Mouse (Mus musculus): ENCODE measurements at regions not wholly inside any gene's neighbourhood (a gene's known extent, or its start where the extent isn't known, plus 50 kb on each side); places are given as distances from the start of the nearest gene placed in this dataset.

DNA sequence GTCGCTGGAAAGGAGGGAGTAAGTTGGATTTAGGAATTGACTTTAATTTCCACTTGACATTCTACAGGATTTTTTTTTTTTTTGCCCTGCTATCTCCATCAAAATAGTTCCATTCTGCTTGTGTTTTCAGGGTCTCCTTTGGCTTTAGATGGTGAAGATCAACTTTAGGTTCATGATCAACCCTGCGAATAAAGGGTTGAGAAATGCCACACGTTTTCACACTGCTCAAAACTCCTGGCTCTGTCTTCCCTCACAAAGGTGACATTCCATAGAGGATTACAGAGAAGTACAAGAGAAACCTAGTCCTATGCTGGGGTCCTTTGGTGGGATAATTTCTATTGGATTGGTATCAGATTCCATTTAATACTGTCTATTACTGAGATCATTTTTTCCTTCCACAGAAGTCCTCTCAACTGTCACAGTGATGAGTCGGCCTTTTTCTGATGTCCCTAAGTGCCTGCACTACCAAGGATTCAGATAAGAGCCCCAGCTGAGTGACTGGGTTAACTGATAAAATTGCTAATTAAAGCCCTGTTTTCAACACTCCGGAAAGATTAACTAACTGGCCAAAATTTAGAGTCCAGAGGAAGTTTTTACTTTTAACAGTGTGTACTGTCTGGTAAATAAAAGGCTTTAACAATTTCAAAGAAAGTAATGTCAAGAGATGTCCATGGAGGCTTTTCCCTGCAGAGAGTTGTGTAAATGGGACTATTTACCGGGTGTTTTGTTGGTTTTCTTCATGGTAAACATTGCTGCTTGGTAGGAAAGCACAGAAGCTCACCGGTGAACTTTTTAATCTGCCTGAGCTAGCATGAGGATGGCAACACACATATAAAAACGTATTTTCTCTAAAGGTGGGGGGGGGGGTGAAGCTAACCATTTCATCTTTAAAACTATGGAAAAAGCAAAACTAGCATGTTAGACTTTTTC lies 196.0 kb upstream of the Paip1 start:
- H3K27me3 ChIP-seq (ENCODE audit: control insufficient read depth, insufficient read depth, low read length) = no peaks in the 10 kb centered on the region
- no peak overlapping the region for H3K27ac ChIP-seq (ENCODE audit: insufficient read depth, low read depth, low read length)
- no peak for TF ChIP-seq POLR2A (IDR thresholded peaks at IDR 0.05; ENCODE audit: low read depth, low read length)
- no peaks in the 10 kb centered on the region for H3K4me1 ChIP-seq (ENCODE audit: control insufficient read depth, insufficient read depth, insufficient read length, low read length)
- 40% methylated on average over 8 of the region's 8 CpGs for WGBS
- H3K36me3 ChIP-seq (ENCODE audit: control insufficient read depth, insufficient read depth, low read length) = no peaks in the 10 kb centered on the region
- H3K4me3 ChIP-seq (ENCODE audit: low read depth, low read length) = no peak overlapping the region

DNA sequence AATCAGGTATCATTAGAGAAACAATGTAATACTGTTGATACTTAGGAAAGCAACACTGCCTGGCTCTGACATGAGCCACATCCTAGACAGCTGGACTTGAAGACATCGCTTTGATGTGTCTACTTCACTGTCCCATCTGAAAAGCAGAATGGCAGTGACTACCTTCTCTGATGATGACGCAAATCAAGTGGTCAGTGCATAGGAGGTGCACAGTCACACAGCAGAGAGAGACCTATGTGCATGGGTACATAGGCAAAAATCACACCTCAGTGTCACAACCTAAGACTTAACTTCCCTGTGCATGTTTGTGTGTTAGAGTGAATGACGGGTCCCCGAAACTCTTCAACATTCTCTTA lies 195.4 kb upstream of the Paip1 start:
- Histone ChIP-seq H3K27me3 (ENCODE audit: control insufficient read depth, insufficient read depth, low read length) (no peaks in the 10 kb centered on the region), H3K4me3 (ENCODE audit: low read depth, low read length) (no peak overlapping the region), H3K4me1 (ENCODE audit: control insufficient read depth, insufficient read depth, insufficient read length, low read length) (no peaks in the 10 kb centered on the region), H3K27ac (ENCODE audit: insufficient read depth, low read depth, low read length) (no peak overlapping the region), H3K36me3 (ENCODE audit: control insufficient read depth, insufficient read depth, low read length) (no peaks in the 10 kb centered on the region)
- 92% methylated on average over 4 of the region's 4 CpGs for WGBS
- TF ChIP-seq CTCF (IDR thresholded peaks at IDR 0.05; ENCODE audit: extremely low read depth, insufficient read length, insufficient replicate concordance, low read depth, low read length) = no peak
- TF ChIP-seq POLR2A (IDR thresholded peaks at IDR 0.05; ENCODE audit: low read depth, low read length) = no peak

DNA sequence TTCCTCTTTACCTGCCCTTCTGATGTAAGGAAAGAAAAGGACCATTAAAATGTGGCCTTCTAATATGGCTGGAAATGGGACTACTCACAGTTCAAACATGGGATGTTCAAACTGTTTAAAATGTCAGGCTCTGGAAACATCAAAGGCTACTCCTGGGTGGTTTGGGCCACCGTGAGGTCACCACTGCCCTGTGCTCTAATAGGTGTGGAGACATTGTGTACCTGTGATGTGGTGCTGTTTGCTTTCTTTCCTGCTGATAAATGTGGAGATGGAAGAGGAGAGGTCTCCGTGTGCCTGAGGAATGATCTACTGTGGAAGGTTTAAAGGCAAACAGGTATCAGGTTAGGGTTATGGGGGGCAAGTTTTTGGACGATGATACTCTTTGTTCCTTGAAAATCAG lies 194.5 kb upstream of the Paip1 start:
- no peaks in the 10 kb centered on the region for H3K4me1 ChIP-seq (ENCODE audit: control insufficient read depth, insufficient read depth, insufficient read length, low read length)
- TF ChIP-seq POLR2A (IDR thresholded peaks at IDR 0.05; ENCODE audit: low read depth, low read length) = no peak
- TF ChIP-seq CTCF (IDR thresholded peaks at IDR 0.05; ENCODE audit: extremely low read depth, insufficient read length, insufficient replicate concordance, low read depth, low read length) = no peak
- WGBS = 31% methylated on average over 3 of the region's 3 CpGs

DNA sequence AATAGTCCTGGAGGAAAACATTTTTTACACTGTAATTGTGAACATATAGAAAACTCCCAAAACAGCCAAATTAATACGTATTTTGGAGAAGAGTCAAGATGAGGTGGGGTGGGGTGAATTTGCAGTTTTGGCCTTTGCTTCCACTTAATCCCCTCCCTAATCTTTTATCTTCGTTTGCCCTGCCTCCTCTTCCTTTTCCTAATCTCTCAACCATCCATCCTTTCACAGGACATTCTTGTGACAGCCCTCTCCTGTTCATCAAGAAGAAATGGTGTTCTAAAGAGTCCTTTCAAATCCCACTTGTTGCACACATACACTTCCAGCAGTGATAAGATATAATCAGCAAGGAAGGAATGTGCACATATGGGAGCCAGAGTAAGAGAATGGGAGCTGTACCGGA lies 186.0 kb upstream of the Paip1 start:
- TF ChIP-seq POLR2A (IDR thresholded peaks at IDR 0.05; ENCODE audit: low read depth, low read length) (no peak), CTCF (IDR thresholded peaks at IDR 0.05; ENCODE audit: extremely low read depth, insufficient read length, insufficient replicate concordance, low read depth, low read length) (no peak)
- Histone ChIP-seq H3K27me3 (ENCODE audit: control insufficient read depth, insufficient read depth, low read length) (no peaks in the 10 kb centered on the region), H3K4me3 (ENCODE audit: low read depth, low read length) (no peak overlapping the region), H3K36me3 (ENCODE audit: control insufficient read depth, insufficient read depth, low read length) (no peaks in the 10 kb centered on the region), H3K27ac (ENCODE audit: insufficient read depth, low read depth, low read length) (no peak overlapping the region), H3K4me1 (ENCODE audit: control insufficient read depth, insufficient read depth, insufficient read length, low read length) (no peaks in the 10 kb centered on the region)
- 37% methylated on average over 3 of the region's 3 CpGs for WGBS

More for the DNA sequence above, 194.5 kb upstream of the Paip1 start:
- no peaks in the 10 kb centered on the region for H3K27me3 ChIP-seq (ENCODE audit: control insufficient read depth, insufficient read depth, low read length)
- H3K27ac ChIP-seq (ENCODE audit: insufficient read depth, low read depth, low read length) = no peak overlapping the region
- H3K4me3 ChIP-seq (ENCODE audit: low read depth, low read length) = no peak overlapping the region
- H3K36me3 ChIP-seq (ENCODE audit: control insufficient read depth, insufficient read depth, low read length) = no peaks in the 10 kb centered on the region

DNA sequence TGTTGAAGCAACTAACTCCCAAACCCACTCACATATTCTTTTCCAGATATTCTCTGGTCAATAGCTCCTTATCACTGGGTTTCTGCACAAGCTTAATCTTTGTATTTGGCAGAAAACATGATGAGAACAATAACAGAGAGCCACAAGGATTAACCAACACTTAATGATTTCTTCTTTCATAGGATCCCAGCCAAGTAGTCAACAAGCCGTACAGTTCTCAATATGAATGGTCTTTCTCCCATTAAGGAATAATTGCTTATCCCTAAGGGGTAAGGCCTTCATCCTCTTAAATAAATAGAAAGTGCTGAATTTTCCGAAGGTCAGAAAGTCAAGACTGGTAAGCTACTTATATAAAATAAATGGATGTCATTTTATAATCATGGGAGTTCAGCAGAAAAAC lies 181.3 kb upstream of the Paip1 start:
- Histone ChIP-seq H3K36me3 (ENCODE audit: control insufficient read depth, insufficient read depth, low read length) (no peaks in the 10 kb centered on the region), H3K27ac (ENCODE audit: insufficient read depth, low read depth, low read length) (no peak overlapping the region), H3K27me3 (ENCODE audit: control insufficient read depth, insufficient read depth, low read length) (no peaks in the 10 kb centered on the region), H3K4me3 (ENCODE audit: low read depth, low read length) (no peak overlapping the region), H3K4me1 (ENCODE audit: control insufficient read depth, insufficient read depth, insufficient read length, low read length) (no peaks in the 10 kb centered on the region)
- TF ChIP-seq POLR2A (IDR thresholded peaks at IDR 0.05; ENCODE audit: low read depth, low read length) = no peak
- TF ChIP-seq CTCF (IDR thresholded peaks at IDR 0.05; ENCODE audit: extremely low read depth, insufficient read length, insufficient replicate concordance, low read depth, low read length) = no peak
- 76% methylated on average over 2 of the region's 2 CpGs for WGBS

DNA sequence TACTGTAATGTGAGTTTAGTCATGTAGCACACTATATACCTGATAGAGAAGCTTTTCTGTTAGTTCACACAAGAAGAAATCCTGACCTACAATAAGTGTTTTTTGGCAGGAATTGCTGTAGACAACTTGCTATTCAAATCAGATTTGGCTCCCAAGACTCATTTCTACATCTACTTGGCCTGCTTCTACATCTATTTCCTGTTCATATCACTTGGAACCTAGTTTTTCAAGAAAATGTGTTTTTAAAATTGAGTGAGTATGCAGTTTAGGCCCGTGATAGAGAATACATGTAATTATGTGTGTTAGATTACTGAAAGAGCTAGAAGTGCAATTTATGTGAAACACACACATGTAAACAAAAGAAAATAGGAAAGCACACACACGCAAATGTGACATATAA lies 176.4 kb upstream of the Paip1 start:
- no peaks in the 10 kb centered on the region for H3K4me1 ChIP-seq (ENCODE audit: control insufficient read depth, insufficient read depth, insufficient read length, low read length)
- no peak for TF ChIP-seq CTCF (IDR thresholded peaks at IDR 0.05; ENCODE audit: extremely low read depth, insufficient read length, insufficient replicate concordance, low read depth, low read length)
- TF ChIP-seq POLR2A (IDR thresholded peaks at IDR 0.05; ENCODE audit: low read depth, low read length) = no peak
- no peak overlapping the region for H3K4me3 ChIP-seq (ENCODE audit: low read depth, low read length)
- 83% methylated on average over 2 of the region's 2 CpGs for WGBS
- no peaks in the 10 kb centered on the region for H3K36me3 ChIP-seq (ENCODE audit: control insufficient read depth, insufficient read depth, low read length)
- H3K27me3 ChIP-seq (ENCODE audit: control insufficient read depth, insufficient read depth, low read length) = no peaks in the 10 kb centered on the region; the same call in 1 of the 2 replicates
- H3K27ac ChIP-seq (ENCODE audit: insufficient read depth, low read depth, low read length) = no peak overlapping the region

DNA sequence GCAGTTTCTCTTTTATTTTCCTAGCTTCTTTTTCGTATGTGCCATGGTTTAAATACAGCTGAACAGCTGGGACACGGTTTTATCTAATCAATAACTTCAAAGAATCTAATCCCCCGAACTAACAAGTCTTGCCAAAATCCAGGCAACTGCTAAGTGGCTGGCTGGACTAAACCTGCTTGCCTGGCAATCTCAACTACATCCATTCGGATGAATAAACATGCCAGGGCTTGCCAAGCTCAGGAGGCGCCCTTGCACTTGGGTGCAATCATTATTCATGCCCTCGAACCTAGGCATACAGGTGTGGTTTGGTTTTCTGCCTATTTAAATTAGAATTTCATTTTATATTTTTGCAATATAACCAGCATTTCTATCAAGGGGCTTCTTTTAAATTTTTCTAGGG lies 172.1 kb upstream of the Paip1 start:
- no peaks in the 10 kb centered on the region for H3K36me3 ChIP-seq (ENCODE audit: control insufficient read depth, insufficient read depth, low read length)
- WGBS = 23% methylated on average over 6 of the region's 6 CpGs
- no peak overlapping the region for H3K27ac ChIP-seq (ENCODE audit: insufficient read depth, low read depth, low read length)
- no peaks in the 10 kb centered on the region for H3K4me1 ChIP-seq (ENCODE audit: control insufficient read depth, insufficient read depth, insufficient read length, low read length)
- H3K4me3 ChIP-seq (ENCODE audit: low read depth, low read length) = no peak overlapping the region
- TF ChIP-seq POLR2A (IDR thresholded peaks at IDR 0.05; ENCODE audit: low read depth, low read length) = no peak
- TF ChIP-seq CTCF (IDR thresholded peaks at IDR 0.05; ENCODE audit: extremely low read depth, insufficient read length, insufficient replicate concordance, low read depth, low read length) = no peak
- no peaks in the 10 kb centered on the region; the same call in 1 of the 2 replicates for H3K27me3 ChIP-seq (ENCODE audit: control insufficient read depth, insufficient read depth, low read length)

Measured in small intestine, adult 2 months (tissue).